Mouse (Mus musculus): Measurements from ENCODE around the gene Dolpp1. TPM values are rescaled to one million over a fixed set of nuclear protein-coding genes. Genes with fewer than 3 reads are reported as not detected.
A peak's percentile ranks its signal among the peaks of the same experiment; 100 is the strongest.

Dolpp1 gene
- polyA plus RNA-seq, 1 experiment from 2014 or later: 12.2 TPM

- peak overlapping the region; percentile 88 for H3K4me2 ChIP-seq (ENCODE audit: low read depth, low read length)
- WGBS (ENCODE audit: insufficient replicate concordance): 77% methylated on average over 16 of the region's 16 CpGs
- no peaks in the 10 kb centered on the region for H3K9me3 ChIP-seq (ENCODE audit: low read length)
- DNase-seq (no peak), ATAC-seq (no peak)
- H3K4me3 ChIP-seq (ENCODE audit: low read depth, low read length): peak overlapping the region; percentile 98
- TF ChIP-seq CTCF (IDR thresholded peaks at IDR 0.05; ENCODE audit: low read depth) (no peak), EP300 (IDR thresholded peaks at IDR 0.05; ENCODE audit: low read depth) (no peak)
- H3K4me1 ChIP-seq (ENCODE audit: insufficient read depth): peaks cover 43% of the 10 kb centered on the region
- no peaks in the 10 kb centered on the region for H3K27me3 ChIP-seq (ENCODE audit: insufficient read depth, low read length)
- peaks cover 35% of the 10 kb centered on the region for H3K36me3 ChIP-seq (replicated peaks; ENCODE audit: insufficient read depth, low read length)
- peak overlapping the region; percentile 98 for H3K27ac ChIP-seq (ENCODE audit: low read depth)
- peak overlapping the region; percentile 98 for H3K9ac ChIP-seq (replicated peaks)
Measured at GRCm38 (mm10) chr2:30413038-30413973, 21.3 kb downstream of the Dolpp1 start.

- H3K4me2 ChIP-seq (ENCODE audit: low read depth, low read length): peak overlapping the region; percentile 88
- peak overlapping the region; percentile 98 for H3K27ac ChIP-seq (ENCODE audit: low read depth)
- peak; percentile 9; the same call in 1 of the 2 replicates for ATAC-seq
- 70% methylated on average over 4 of the region's 4 CpGs for WGBS (ENCODE audit: insufficient replicate concordance)
- H3K36me3 ChIP-seq (replicated peaks; ENCODE audit: insufficient read depth, low read length): peaks cover 30% of the 10 kb centered on the region
- H3K4me3 ChIP-seq (ENCODE audit: low read depth, low read length): peak overlapping the region; percentile 98
- no peak for TF ChIP-seq CTCF (IDR thresholded peaks at IDR 0.05; ENCODE audit: low read depth)
- TF ChIP-seq EP300 (IDR thresholded peaks at IDR 0.05; ENCODE audit: low read depth): no peak
- peak; percentile 70 for DNase-seq
- no peaks in the 10 kb centered on the region for H3K9me3 ChIP-seq (ENCODE audit: low read length)
- H3K27me3 ChIP-seq (ENCODE audit: insufficient read depth, low read length): no peaks in the 10 kb centered on the region
- peak overlapping the region; percentile 98 for H3K9ac ChIP-seq (replicated peaks)
- peaks cover 45% of the 10 kb centered on the region for H3K4me1 ChIP-seq (ENCODE audit: insufficient read depth)
Measured at GRCm38 (mm10) chr2:30414101-30414500, 22.0 kb downstream of the Dolpp1 start.

GRCm38 (mm10) chr2:30414681-30415080 lies 22.6 kb downstream of the Dolpp1 start:
- Histone ChIP-seq H3K27me3 (ENCODE audit: insufficient read depth, low read length) (no peaks in the 10 kb centered on the region), H3K4me3 (ENCODE audit: low read depth, low read length) (peak overlapping the region; percentile 98), H3K9me3 (ENCODE audit: low read length) (no peaks in the 10 kb centered on the region), H3K27ac (ENCODE audit: low read depth) (peak overlapping the region; percentile 98), H3K4me2 (ENCODE audit: low read depth, low read length) (peak overlapping the region; percentile 88), H3K9ac (replicated peaks) (peak overlapping the region; percentile 98), H3K36me3 (replicated peaks; ENCODE audit: insufficient read depth, low read length) (peaks cover 27% of the 10 kb centered on the region), H3K4me1 (ENCODE audit: insufficient read depth) (peaks cover 47% of the 10 kb centered on the region)
- TF ChIP-seq EP300 (IDR thresholded peaks at IDR 0.05; ENCODE audit: low read depth) (no peak), CTCF (IDR thresholded peaks at IDR 0.05; ENCODE audit: low read depth) (no peak)
- DNase-seq (no peak), ATAC-seq (no peak)
- WGBS (ENCODE audit: insufficient replicate concordance): 52% methylated on average over 5 of the region's 5 CpGs

GRCm38 (mm10) chr2:30415157-30415935 lies 23.3 kb downstream of the Dolpp1 start, which contains the start of gene Crat:
Crat (minus strand) TSS chr2:30415813.
- H3K27ac ChIP-seq (ENCODE audit: low read depth): peak within 1 kb of the TSS; percentile 98
- TF ChIP-seq CTCF (IDR thresholded peaks at IDR 0.05; ENCODE audit: low read depth): no peak
- peak; percentile 21; the same call in 1 of the 2 replicates for TF ChIP-seq EP300 (IDR thresholded peaks at IDR 0.05; ENCODE audit: low read depth)
- H3K4me1 ChIP-seq (ENCODE audit: insufficient read depth): peaks cover 45% of the 10 kb centered on the region
- peak within 1 kb of the TSS; percentile 98 for H3K9ac ChIP-seq (replicated peaks)
- DNase-seq (peak; percentile 94), ATAC-seq (peak; percentile 85)
- peaks cover 22% of the 10 kb centered on the region; the same call in 1 of the 2 replicates for H3K36me3 ChIP-seq (replicated peaks; ENCODE audit: insufficient read depth, low read length)
- H3K9me3 ChIP-seq (ENCODE audit: low read length): no peaks in the 10 kb centered on the region
- H3K4me3 ChIP-seq (ENCODE audit: low read depth, low read length): peak within 1 kb of the TSS; percentile 98
- peak within 1 kb of the TSS; percentile 88 for H3K4me2 ChIP-seq (ENCODE audit: low read depth, low read length)
- 2% methylated on average over 56 of the region's 58 CpGs for WGBS (ENCODE audit: insufficient replicate concordance)
- H3K27me3 ChIP-seq (ENCODE audit: insufficient read depth, low read length): no peaks in the 10 kb centered on the region

GRCm38 (mm10) chr2:30415936-30416648 lies 24.0 kb downstream of the Dolpp1 start, which contains the start of gene Ptpa:
Ptpa (plus strand) TSS chr2:30416039.
- Histone ChIP-seq H3K4me2 (ENCODE audit: low read depth, low read length) (peak within 1 kb of the TSS; percentile 88), H3K4me3 (ENCODE audit: low read depth, low read length) (peak within 1 kb of the TSS; percentile 98), H3K9me3 (ENCODE audit: low read length) (no peaks in the 10 kb centered on the region), H3K36me3 (replicated peaks; ENCODE audit: insufficient read depth, low read length) (peaks cover 15% of the 10 kb centered on the region; the same call in 1 of the 2 replicates), H3K27me3 (ENCODE audit: insufficient read depth, low read length) (no peaks in the 10 kb centered on the region), H3K9ac (replicated peaks) (peak within 1 kb of the TSS; percentile 98), H3K4me1 (ENCODE audit: insufficient read depth) (peaks cover 53% of the 10 kb centered on the region), H3K27ac (ENCODE audit: low read depth) (peak within 1 kb of the TSS; percentile 98)
- WGBS (ENCODE audit: insufficient replicate concordance): 1% methylated on average over 63 of the region's 67 CpGs
- ATAC-seq: peak; percentile 77
- DNase-seq: peak; percentile 93
- no peak; the same call in 1 of the 2 replicates for TF ChIP-seq EP300 (IDR thresholded peaks at IDR 0.05; ENCODE audit: low read depth)

All from liver, postnatal 0 days (tissue).